In genomic region chr7:131371880-131372651, GRCm38 (mm10) we compare ENCODE assay signal across 8 mouse cellular contexts. TPM values are rescaled to one million over a fixed set of nuclear protein-coding genes. Genes with fewer than 3 reads are reported as not detected.
DNase-seq lines count a peak whose midpoint lies in the region; ATAC-seq lines count a peak whose summit lies in the region.

No protein-coding gene starts in this region.

- H3K9me3 ChIP-seq in heart, embryonic 15.5 days (replicated peaks), result no peaks in the 10 kb centered on the region
- no peaks in the 10 kb centered on the region for H3K9me3 ChIP-seq in megakaryocyte, embryonic 14.5 days

- peak overlapping the region; percentile 98 for H3K27ac ChIP-seq in heart, embryonic 15.5 days

- H3K36me3 ChIP-seq in heart, embryonic 15.5 days, result peaks cover 10% of the 10 kb centered on the region
- peaks cover 15% of the 10 kb centered on the region for H3K36me3 ChIP-seq in megakaryocyte, embryonic 14.5 days (replicated peaks; ENCODE audit: low read length)

- peak overlapping the region; percentile 66 for H3K4me3 ChIP-seq in heart, embryonic 15.5 days
- peak overlapping the region; percentile 94 for H3K4me3 ChIP-seq in megakaryocyte, embryonic 14.5 days (replicated peaks)

- H3K4me1 ChIP-seq in heart, embryonic 15.5 days (replicated peaks), result peaks cover 11% of the 10 kb centered on the region
- peaks cover 30% of the 10 kb centered on the region for H3K4me1 ChIP-seq in megakaryocyte, embryonic 14.5 days

- no peak for DNase-seq in heart, postnatal 10 days
- DNase-seq in R1 (ENCODE audit: low read depth, low spot score), result peak; percentile 24
- no peak for DNase-seq in layer of hippocampus, postnatal 36 days
- no peak for DNase-seq in adrenal gland, adult 2 months
- DNase-seq in kidney, adult 18-20 months, result no peak

- WGBS in heart, embryonic 15.5 days, result 61% methylated on average over 9 of the region's 9 CpGs

- peak overlapping the region; percentile 65 for H3K4me2 ChIP-seq in heart, embryonic 15.5 days

- H3K9ac ChIP-seq in heart, embryonic 15.5 days, result peak overlapping the region; percentile 84

- H3K27me3 ChIP-seq in heart, embryonic 15.5 days, result no peaks in the 10 kb centered on the region
- H3K27me3 ChIP-seq in megakaryocyte, embryonic 14.5 days (replicated peaks), result no peaks in the 10 kb centered on the region

- no peak for ATAC-seq in heart, embryonic 15.5 days (replicated peaks; ENCODE audit: insufficient number of reproducible peaks, insufficient read depth, low FRiP score, low read depth)
- peak; percentile 62 for ATAC-seq in granulocyte monocyte progenitor cell, adult 5-6 weeks (replicated peaks; ENCODE audit: poor library complexity, severe bottlenecking)

- intact Hi-C loops in heart, postnatal 10 days (cut with DNase I), result no loop called here

RNA-seq across cellular contexts. Expression of gene Pstk, which starts 1.1 kb away (rescaled TPM):
- polyA plus RNA-seq in heart, embryonic 15.5 days (2015; fragmentation: Nextera tagmentation; extraction: Ambion mirVana), result 79.6 and 84.9 TPM in 2 replicates
- total RNA-seq in heart, postnatal 10 days (2021), result 10 to 100 TPM; 51.7 to 55.1 TPM
- total RNA-seq in granulocyte monocyte progenitor cell, adult 5-6 weeks (2014; fragmentation: Nextera tagmentation), result 13.4 and 20.3 TPM in 2 replicates
- total RNA-seq in granulocyte monocyte progenitor cell, adult 5-6 weeks (2017), result 23.1 and 25.4 TPM in 2 replicates
- 30.3 and 33.6 TPM in 2 replicates for polyA plus RNA-seq in megakaryocyte, embryonic 14.5 days (2012; ENCODE audit: insufficient read depth, low replicate concordance)
- 10 to 100 TPM; 50.0 to 56.9 TPM for total RNA-seq in layer of hippocampus, postnatal 36 days (2021)
- total RNA-seq in adrenal gland, adult 2 months (2021), result 10 to 100 TPM; 21.3 to 26.2 TPM
- 71.2 and 91.3 TPM in 2 replicates for polyA plus RNA-seq in adrenal gland, adult 2 months (2012; rRNA removed)

RNA-seq across cellular contexts. Expression of gene 2310057M21Rik, which starts 9.5 kb away (rescaled TPM):
- 15.4 and 16.1 TPM in 2 replicates for polyA plus RNA-seq in heart, embryonic 15.5 days (2015; fragmentation: Nextera tagmentation; extraction: Ambion mirVana)
- total RNA-seq in heart, postnatal 10 days (2021), result 10 to 100 TPM; 14.2 to 16.1 TPM
- 8.5 and 9.2 TPM in 2 replicates for total RNA-seq in granulocyte monocyte progenitor cell, adult 5-6 weeks (2014; fragmentation: Nextera tagmentation)
- total RNA-seq in granulocyte monocyte progenitor cell, adult 5-6 weeks (2017), result 4.4 and 6.2 TPM in 2 replicates
- polyA plus RNA-seq in megakaryocyte, embryonic 14.5 days (2012; ENCODE audit: insufficient read depth, low replicate concordance), result 3.2 and 15.5 TPM in 2 replicates
- 10 to 100 TPM; 24.0 to 29.3 TPM for total RNA-seq in layer of hippocampus, postnatal 36 days (2021)
- total RNA-seq in adrenal gland, adult 2 months (2021), result 10 to 100 TPM; 13.0 to 13.1 TPM
- polyA plus RNA-seq in adrenal gland, adult 2 months (2012; rRNA removed), result 6.6 and 8.8 TPM in 2 replicates

RNA-seq across cellular contexts. Expression of gene Ikzf5, which starts 38.3 kb away (rescaled TPM):
- polyA plus RNA-seq in heart, embryonic 15.5 days (2015; fragmentation: Nextera tagmentation; extraction: Ambion mirVana), result 8.6 and 8.7 TPM in 2 replicates
- 10 to 100 TPM; 32.4 to 34.7 TPM for total RNA-seq in heart, postnatal 10 days (2021)
- total RNA-seq in granulocyte monocyte progenitor cell, adult 5-6 weeks (2014; fragmentation: Nextera tagmentation), result 17.9 and 23.4 TPM in 2 replicates
- 24.5 and 33.0 TPM in 2 replicates for total RNA-seq in granulocyte monocyte progenitor cell, adult 5-6 weeks (2017)
- 3.4 and 3.7 TPM in 2 replicates for polyA plus RNA-seq in megakaryocyte, embryonic 14.5 days (2012; ENCODE audit: insufficient read depth, low replicate concordance)
- 10 to 100 TPM; 50.9 to 53.3 TPM for total RNA-seq in layer of hippocampus, postnatal 36 days (2021)
- 10 to 100 TPM; 36.8 to 37.2 TPM for total RNA-seq in adrenal gland, adult 2 months (2021)
- 7.4 and 7.9 TPM in 2 replicates for polyA plus RNA-seq in adrenal gland, adult 2 months (2012; rRNA removed)

RNA-seq across cellular contexts. Expression of gene Acadsb, which starts 38.3 kb away (rescaled TPM):
- 93.0 and 94.9 TPM in 2 replicates for polyA plus RNA-seq in heart, embryonic 15.5 days (2015; fragmentation: Nextera tagmentation; extraction: Ambion mirVana)
- 10 to 100 TPM; 78.1 to 80.3 TPM for total RNA-seq in heart, postnatal 10 days (2021)
- total RNA-seq in granulocyte monocyte progenitor cell, adult 5-6 weeks (2014; fragmentation: Nextera tagmentation), result 18.3 and 35.0 TPM in 2 replicates
- 62.5 and 69.5 TPM in 2 replicates for total RNA-seq in granulocyte monocyte progenitor cell, adult 5-6 weeks (2017)
- polyA plus RNA-seq in megakaryocyte, embryonic 14.5 days (2012; ENCODE audit: insufficient read depth, low replicate concordance), result 0.76 TPM in 1 of 2 replicates, not detected in the other
- total RNA-seq in layer of hippocampus, postnatal 36 days (2021), result 10 to 100 TPM; 81.1 to 84.4 TPM
- total RNA-seq in adrenal gland, adult 2 months (2021), result 100 to 1,000 TPM; 228 to 655 TPM
- polyA plus RNA-seq in adrenal gland, adult 2 months (2012; rRNA removed), result 14.5 and 24.4 TPM in 2 replicates

RNA-seq across cellular contexts. Expression of gene Fam24a, which starts 38.4 kb away (rescaled TPM):
- polyA plus RNA-seq in heart, embryonic 15.5 days (2015; fragmentation: Nextera tagmentation; extraction: Ambion mirVana), result not detected in 2 replicates
- total RNA-seq in heart, postnatal 10 days (2021), result not detected
- total RNA-seq in granulocyte monocyte progenitor cell, adult 5-6 weeks (2014; fragmentation: Nextera tagmentation), result not detected in 2 replicates
- total RNA-seq in granulocyte monocyte progenitor cell, adult 5-6 weeks (2017), result not detected in 2 replicates
- not detected in 2 replicates for polyA plus RNA-seq in megakaryocyte, embryonic 14.5 days (2012; ENCODE audit: insufficient read depth, low replicate concordance)
- not detected for total RNA-seq in layer of hippocampus, postnatal 36 days (2021)
- total RNA-seq in adrenal gland, adult 2 months (2021), result not detected
- polyA plus RNA-seq in adrenal gland, adult 2 months (2012; rRNA removed), result not detected in 2 replicates
